Mouse (Mus musculus) stomach, adult 2 months (tissue): ENCODE results near the gene Prss45. TPM values are rescaled to one million over a fixed set of nuclear protein-coding genes. Genes with fewer than 3 reads are reported as not detected.

Experiments
- polyA plus RNA-seq: library from polyadenylated mRNA; depleted of rRNA; stranded (reverse); fragments of >200 nt; gene quantifications from 2 replicates; pipeline ENCODE4 v1.2.3, GENCODE M21; 2012; rRNA removed

Prss45 gene
- polyA plus RNA-seq = not detected in 2 replicates

GRCm38 (mm10) chr9:110834411-110834810 lies at the start of gene Prss45:
Gene Prss45, plus strand, starts transcription at chr9:110834588.

DNA sequence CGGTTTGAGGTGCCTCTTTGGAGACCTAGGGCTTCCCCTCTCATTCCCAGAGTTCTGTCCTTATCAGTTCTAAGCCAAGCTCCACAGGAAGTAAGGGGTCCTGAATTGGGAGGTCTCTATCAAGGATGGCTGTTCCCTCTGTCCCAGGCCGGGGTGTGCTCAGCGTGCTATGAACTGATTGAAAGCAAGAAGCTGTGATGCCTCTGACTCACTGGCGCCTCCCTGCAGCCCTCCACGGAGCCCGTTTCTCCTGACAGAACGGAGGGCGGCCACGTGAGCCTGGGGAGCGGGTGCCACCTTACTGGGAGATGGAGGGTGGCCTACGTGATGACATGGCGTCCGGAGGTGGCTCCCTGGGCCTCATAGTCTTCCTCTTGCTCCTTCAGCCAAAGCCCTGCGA lies 36.5 kb upstream of the Prss45 start, which contains the start of gene Prss42:
TSS of gene Prss42 (plus strand) at position 301 of the 400 bp plus-strand sequence.

DNA sequence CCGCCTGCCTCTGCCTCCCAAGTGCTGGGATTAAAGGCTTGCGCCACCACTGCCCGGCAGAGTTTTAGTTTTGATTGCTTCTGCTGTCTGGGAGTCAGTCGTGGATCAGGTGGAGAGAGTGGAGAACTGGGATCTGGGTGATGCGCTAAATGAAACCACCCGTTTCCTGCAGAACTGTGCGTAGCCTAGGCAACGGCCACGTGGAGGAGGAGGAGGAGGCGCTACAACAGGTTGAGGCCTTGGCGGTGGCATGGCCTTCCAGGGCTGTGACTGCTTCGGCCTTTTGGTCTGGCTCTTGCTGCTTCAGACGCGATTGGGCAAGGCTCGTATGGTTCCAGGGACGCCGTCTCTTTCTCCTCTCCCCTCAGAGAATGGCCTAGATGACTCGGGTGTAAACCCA lies 20.6 kb upstream of the Prss45 start, which contains the start of gene Prss44:
TSS of gene Prss44 (plus strand) at position 206 of the 400 bp plus-strand sequence.

DNA sequence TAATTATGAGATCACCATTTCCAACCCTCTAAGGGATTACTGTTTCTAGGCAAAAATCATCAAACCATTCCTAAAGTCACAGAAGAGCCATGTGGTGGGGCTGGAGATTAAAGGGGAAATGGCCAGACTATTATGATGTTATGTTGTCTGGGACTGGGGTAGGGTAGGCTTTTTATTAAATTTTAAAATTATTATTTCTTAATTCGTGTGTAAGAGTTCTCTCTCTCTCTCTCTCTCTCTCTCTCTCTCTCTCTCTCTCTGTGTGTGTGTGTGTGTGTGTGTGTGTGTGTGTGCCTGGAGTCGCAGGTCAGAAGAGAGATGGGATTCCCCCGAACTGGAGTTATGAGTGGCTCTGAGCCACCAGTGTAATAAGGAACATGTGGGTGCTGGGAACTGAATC lies 8.0 kb upstream of the Prss45 start, which contains the start of gene Prss43:
TSS of gene Prss43 (plus strand) at position 301 of the 400 bp plus-strand sequence.

DNA sequence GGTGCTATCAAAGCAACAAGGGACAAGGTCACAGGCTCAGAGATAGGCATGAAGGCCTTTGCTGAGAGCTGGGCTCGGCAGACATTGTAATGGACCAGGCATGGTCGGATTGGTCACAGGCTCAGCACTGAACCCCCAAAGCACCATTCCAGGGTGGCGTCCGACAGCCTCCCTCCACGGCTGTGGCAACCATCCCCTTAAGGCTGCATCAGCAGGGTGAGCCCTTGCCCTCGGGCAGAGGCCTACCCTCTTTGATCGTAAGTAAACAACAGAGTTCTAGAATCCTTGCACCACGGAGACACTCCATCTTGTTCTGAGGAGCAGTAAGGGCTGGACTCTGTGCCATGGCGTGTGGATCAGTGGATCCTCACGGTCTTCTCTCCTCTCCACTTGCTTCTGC lies 9.8 kb downstream of the Prss45 start, which contains the start of gene Prss46:
TSS of gene Prss46 (plus strand) at position 301 of the 400 bp plus-strand sequence.

DNA sequence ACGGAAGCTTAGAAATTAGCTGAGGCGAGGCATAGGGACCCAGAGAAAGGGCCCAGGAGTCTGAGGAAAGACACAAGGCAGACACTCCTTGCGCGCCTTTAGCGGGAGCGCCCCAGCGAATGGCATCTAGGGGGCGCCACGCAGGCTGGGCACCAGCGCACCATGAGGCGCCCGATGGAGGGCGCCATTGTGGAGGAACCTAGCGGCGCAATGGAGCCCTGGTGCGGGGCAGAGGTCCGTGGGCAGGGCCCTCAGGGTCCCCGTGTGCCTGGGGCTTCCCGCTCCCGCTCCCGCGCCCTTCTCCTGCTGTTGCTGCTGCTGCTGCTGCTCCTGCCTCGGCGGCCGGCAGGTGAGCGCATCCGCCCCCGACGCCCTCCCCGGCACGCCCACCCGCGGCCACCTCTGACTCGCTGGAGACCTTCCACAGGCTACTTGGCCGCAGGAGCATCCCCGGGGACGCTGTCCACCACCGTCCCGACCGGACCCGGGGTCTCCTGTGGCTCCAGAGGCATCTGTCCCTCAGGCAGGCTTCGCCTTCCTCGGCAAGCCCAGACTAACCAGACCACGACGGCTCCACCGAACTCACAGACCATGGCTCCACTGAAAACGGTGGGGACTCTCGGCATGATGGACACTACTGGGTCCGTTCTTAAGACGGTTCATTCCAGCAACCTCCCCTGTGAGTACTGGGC lies 23.5 kb downstream of the Prss45 start, which contains the start of gene Prss50:
TSS of gene Prss50 (plus strand) at position 187 of the 692 bp plus-strand sequence.

GRCm38 (mm10) chr9:110879191-110879920 lies 45.0 kb downstream of the Prss45 start, which contains the start of gene Als2cl:
Gene Als2cl, plus strand, starts transcription at chr9:110879870.

GRCm38 (mm10) chr9:110879998-110880561 lies 45.7 kb downstream of the Prss45 start, which contains the start of gene Tmie:
Gene Tmie, minus strand, starts transcription at chr9:110880113.

Other genes starting within 250 kb of the Prss45 start
- 8.0 and 8.9 TPM in 2 replicates for gene Nradd, start 210.1 kb upstream of the Prss45 start, polyA plus RNA-seq
- gene Nbeal2, start 180.4 kb upstream of the Prss45 start, polyA plus RNA-seq = 62.6 and 63.2 TPM in 2 replicates
- 50.0 and 53.6 TPM in 2 replicates for gene Ccdc12, start 178.1 kb upstream of the Prss45 start, polyA plus RNA-seq
- gene Myl3, start 92.7 kb upstream of the Prss45 start, polyA plus RNA-seq = 27.2 and 38.0 TPM in 2 replicates
- 9.0 and 13.0 TPM in 2 replicates for gene Pth1r, start 87.4 kb upstream of the Prss45 start, polyA plus RNA-seq
- gene Prss42, start 36.4 kb upstream of the Prss45 start, polyA plus RNA-seq = not detected in 2 replicates
- not detected in 2 replicates for gene Prss44, start 20.6 kb upstream of the Prss45 start, polyA plus RNA-seq
- not detected in 2 replicates for gene Prss43, start 7.9 kb upstream of the Prss45 start, polyA plus RNA-seq
- gene Prss46, start 9.9 kb downstream of the Prss45 start, polyA plus RNA-seq = 0.05 TPM in 1 of 2 replicates, not detected in the other
- gene Prss50, start 23.4 kb downstream of the Prss45 start, polyA plus RNA-seq = not detected in 2 replicates
- gene Als2cl, start 45.3 kb downstream of the Prss45 start, polyA plus RNA-seq = 28.8 and 29.6 TPM in 2 replicates
- 0.93 and 0.97 TPM in 2 replicates for gene Tmie, start 45.5 kb downstream of the Prss45 start, polyA plus RNA-seq
- not detected in 2 replicates for gene Fam240a, start 82.3 kb downstream of the Prss45 start, polyA plus RNA-seq
- gene Tdgf1, start 111.6 kb downstream of the Prss45 start, polyA plus RNA-seq = not detected in 2 replicates
- gene Lrrc2, start 117.0 kb downstream of the Prss45 start, polyA plus RNA-seq = 0.02 and 0.04 TPM in 2 replicates
- 1.0 and 3.1 TPM in 2 replicates for gene Rtp3, start 156.0 kb downstream of the Prss45 start, polyA plus RNA-seq
- 1.4 and 3.8 TPM in 2 replicates for gene Ltf, start 184.7 kb downstream of the Prss45 start, polyA plus RNA-seq
- gene Ccrl2, start 222.9 kb downstream of the Prss45 start, polyA plus RNA-seq = 1.3 and 1.4 TPM in 2 replicates